Mouse (Mus musculus) cerebellum, postnatal 4 days (tissue): ENCODE measurements around the gene Gm3376.
"Not testable (repeated sequence)": the region's sequence is repeated elsewhere in the genome, so short reads cannot be mapped to it uniquely, and the experiment has no call there.

ENCODE experiments used
- DNase-seq, 2 experiments: peaks; one replicate each; pipeline ENCODE4 v3.0.0; 2022; ENCODE audit warnings: low spot score in 2 of 2, mixed read lengths in 1 of 2

The Gm3376 gene

DNA sequence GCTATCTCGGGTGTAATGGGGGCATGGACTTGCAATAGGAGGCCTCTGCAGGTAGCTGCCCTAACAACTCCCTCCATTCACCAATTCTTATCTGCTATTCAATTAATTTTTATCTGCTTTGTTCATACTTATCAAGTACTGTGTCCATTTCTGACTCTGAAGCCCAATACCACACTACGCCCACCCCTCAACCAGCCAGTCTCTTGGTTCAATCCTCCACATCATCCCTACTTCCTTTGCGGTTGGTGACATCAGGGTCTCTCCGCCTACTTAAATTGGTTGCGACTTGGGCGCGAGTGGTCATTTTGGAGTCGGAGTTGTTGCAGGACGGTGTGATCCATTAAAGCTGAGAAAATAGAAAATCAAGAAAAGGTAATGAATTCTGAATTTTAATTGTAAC, at the start of gene Gm3376:
Gene Gm3376, plus strand, starts transcription at position 301 of the 400 bp plus-strand sequence.
- DNase-seq, result not testable (repeated sequence)
